Mouse (Mus musculus) CH12.LX (cell line): ENCODE measurements around the gene Vps33a.

Experiments used
- BHLHE40 ChIP-seq: IDR thresholded peaks from 2 replicates; pipeline ENCODE4 v1.6.1; 2011; ENCODE audit warnings: mild to moderate bottlenecking, low read depth, low read length, improper control_type of control experiment
- CTCF ChIP-seq, 2 experiments: IDR thresholded peaks in 1 of 2; conservative IDR thresholded peaks in 1 of 2; 2 replicates each; pipeline ENCODE4 v1.5.1; 2011 to 2012; ENCODE audit warnings: low read depth in 2 of 2, low read length in 2 of 2, improper control_type of control experiment in 1 of 2, inconsistent platforms in 1 of 2, mild to moderate bottlenecking in 1 of 2, moderate library complexity in 1 of 2
- ELF1 ChIP-seq: IDR thresholded peaks from 2 replicates; pipeline ENCODE4 v1.6.1; 2014; ENCODE audit warnings: low read depth, mild to moderate bottlenecking, inconsistent platforms, low read length, improper control_type of control experiment
- EP300 ChIP-seq: IDR thresholded peaks from 2 replicates; pipeline ENCODE4 v1.6.1; 2011; ENCODE audit warnings: low read length, improper control_type of control experiment
- JUN ChIP-seq: IDR thresholded peaks from 2 replicates; pipeline ENCODE4 v1.6.1; 2011; ENCODE audit warnings: low read depth, mild to moderate bottlenecking, low read length, improper control_type of control experiment, moderate library complexity; ENCODE audit not compliant: insufficient read depth
- KAT2A ChIP-seq: IDR thresholded peaks from 2 replicates; pipeline ENCODE4 v1.6.1; 2012; ENCODE audit warnings: low read length, improper control_type of control experiment, inconsistent platforms; ENCODE audit not compliant: insufficient replicate concordance
- MYC ChIP-seq: IDR thresholded peaks from 2 replicates; pipeline ENCODE4 v1.6.1; 2011; ENCODE audit warnings: low read depth, mild to moderate bottlenecking, improper control_type of control experiment, low read length
- POLR2A ChIP-seq: IDR thresholded peaks from 2 replicates; pipeline ENCODE4 v1.6.1; 2011; ENCODE audit warnings: low read depth, mild to moderate bottlenecking, improper control_type of control experiment, low read length
- RAD21 ChIP-seq: IDR thresholded peaks from 2 replicates; pipeline ENCODE4 v1.6.1; 2011; ENCODE audit warnings: low read depth, mild to moderate bottlenecking, low read length, improper control_type of control experiment, moderate library complexity
- SIN3A ChIP-seq: IDR thresholded peaks from 2 replicates; pipeline ENCODE4 v1.6.1; 2012; ENCODE audit warnings: low read length, improper control_type of control experiment, inconsistent platforms
- TBP ChIP-seq: conservative IDR thresholded peaks from 2 replicates; pipeline ENCODE4 v1.6.1; 2011; ENCODE audit warnings: low read depth, low read length, improper control_type of control experiment
- UBTF ChIP-seq: IDR thresholded peaks from 2 replicates; pipeline ENCODE4 v1.6.1; 2012; ENCODE audit warnings: low read depth, mild to moderate bottlenecking, inconsistent platforms, low read length, improper control_type of control experiment, moderate library complexity
- USF2 ChIP-seq: conservative IDR thresholded peaks from 2 replicates; pipeline ENCODE4 v1.6.1; 2011; ENCODE audit warnings: low read depth, low read length, improper control_type of control experiment
- ZMIZ1 ChIP-seq: IDR thresholded peaks from 2 replicates; pipeline ENCODE4 v1.6.1; 2012; ENCODE audit warnings: low read depth, mild to moderate bottlenecking, inconsistent platforms, low read length, improper control_type of control experiment

DNA sequence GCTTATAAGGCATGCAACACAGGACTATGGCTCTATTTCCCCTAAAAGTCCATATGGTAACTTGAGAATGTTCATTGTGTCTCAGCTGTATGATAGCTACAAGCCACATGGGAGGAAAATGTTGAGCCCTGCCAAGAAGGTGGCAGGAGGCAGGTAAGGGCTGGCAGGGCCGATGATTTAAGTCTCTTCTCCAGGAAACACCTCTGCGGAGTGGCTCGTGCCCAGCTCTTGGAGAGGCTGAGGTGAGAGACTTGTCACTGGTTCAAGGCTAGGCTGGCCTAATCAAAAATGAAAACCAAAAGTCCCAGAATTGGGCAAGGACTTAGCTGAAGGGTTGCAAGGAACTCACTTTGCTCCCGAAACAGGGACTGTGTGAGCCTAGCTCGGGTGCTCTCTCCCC lies 62.7 kb downstream of the Vps33a start, which contains the start of gene B3gnt4:
- TF ChIP-seq RAD21 = no peak
- TF ChIP-seq ELF1 = no peak
- TF ChIP-seq KAT2A = no peak
- no peak for TF ChIP-seq CTCF (conservative IDR thresholded peaks at IDR 0.05 in 1 of 2, IDR thresholded peaks at IDR 0.05 in 1 of 2; ENCODE audit: low read depth in 2 of 2, low read length in 2 of 2)
- no peak for TF ChIP-seq EP300
- no peak for TF ChIP-seq BHLHE40
- no peak for TF ChIP-seq MYC
- TF ChIP-seq POLR2A = no peak
- no peak for TF ChIP-seq UBTF
- no peak for TF ChIP-seq USF2
- no peak for TF ChIP-seq ZMIZ1
- no peak for TF ChIP-seq JUN
- TF ChIP-seq SIN3A = no peak
- no peak for TF ChIP-seq TBP
